Mouse (Mus musculus): ENCODE results near the gene Dusp5. TPM values are rescaled to one million over a fixed set of nuclear protein-coding genes. Genes with fewer than 3 reads are reported as not detected.

The Dusp5 gene
- total RNA-seq, 2 experiments from 2014 or later = 4.1 to 12.8 TPM

DNA sequence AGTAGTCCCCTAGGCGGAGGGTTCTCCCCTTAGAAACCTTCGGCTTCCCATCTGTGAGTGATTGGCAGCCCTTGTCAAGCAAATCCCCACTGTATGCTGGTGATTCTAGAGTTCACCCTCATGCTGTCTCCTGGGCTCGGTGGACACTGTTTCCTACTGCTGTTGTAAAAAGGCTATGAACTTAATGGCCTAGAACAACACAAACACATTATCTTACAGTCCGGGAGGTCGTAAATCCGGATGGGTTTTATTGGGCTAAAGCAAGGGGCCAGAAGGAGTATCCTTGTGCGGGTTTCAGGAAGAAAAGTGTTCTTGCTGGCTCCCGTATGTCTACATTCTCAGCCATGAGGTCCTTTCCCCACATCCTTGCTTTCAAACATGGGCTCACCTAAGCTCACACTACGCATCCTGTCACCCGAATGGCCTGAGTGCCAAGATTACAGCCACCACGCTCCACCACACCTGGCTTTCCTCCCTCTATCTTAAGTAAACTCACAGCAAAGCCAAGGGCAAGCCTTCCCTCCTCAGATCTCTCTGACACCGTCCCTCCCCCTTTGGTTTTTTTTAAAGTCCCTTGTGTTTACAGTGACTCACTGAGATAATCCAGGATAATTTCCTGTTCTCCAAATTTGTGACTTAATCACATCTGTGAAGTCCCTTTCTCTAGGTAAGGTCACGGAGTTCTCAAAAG lies 17.5 kb upstream of the Dusp5 start:
- intact Hi-C loops (cut with DNase I) = no loop called here
- DNase-seq = no peak

DNA sequence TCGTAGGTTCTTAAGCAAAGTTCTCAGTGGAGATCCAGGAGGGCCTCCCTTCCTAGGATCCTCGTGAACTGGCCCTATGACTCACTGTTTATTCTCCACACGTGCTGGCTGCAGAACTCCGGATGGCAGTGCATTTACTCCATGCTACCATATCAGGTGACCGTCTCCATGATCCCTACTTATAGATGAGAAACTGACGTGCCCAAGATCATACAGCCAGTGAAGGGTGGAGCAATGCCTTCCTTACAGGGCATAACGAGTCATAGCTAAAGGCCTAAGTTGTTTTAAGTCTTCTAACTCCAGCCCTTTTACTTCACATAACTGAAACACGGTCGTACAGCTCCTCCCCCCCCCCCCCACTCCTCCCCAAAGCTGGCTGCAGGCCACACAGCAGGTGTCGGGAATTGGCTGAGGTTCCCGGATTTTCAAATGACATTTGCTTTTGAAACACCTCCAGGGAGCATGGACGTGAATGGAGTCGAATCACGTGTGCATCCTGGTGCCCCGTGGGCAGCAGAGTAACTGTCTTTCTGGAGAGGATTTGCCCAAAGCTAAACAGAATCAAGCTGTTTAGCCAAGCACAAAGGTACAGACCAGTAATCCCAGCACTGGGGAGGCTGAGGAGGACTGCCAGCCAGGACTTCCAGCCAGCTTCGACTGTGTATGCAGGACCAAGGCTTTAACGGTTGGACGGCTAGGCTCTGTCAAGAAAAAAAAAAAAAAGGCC lies 11.4 kb upstream of the Dusp5 start:
- no peak for DNase-seq
- intact Hi-C loops (cut with DNase I) = no loop called here

GRCm38 (mm10) chr19:53519549-53519948 lies 9.4 kb upstream of the Dusp5 start:
- intact Hi-C loops (cut with DNase I) = no loop called here
- no peak for DNase-seq

DNA sequence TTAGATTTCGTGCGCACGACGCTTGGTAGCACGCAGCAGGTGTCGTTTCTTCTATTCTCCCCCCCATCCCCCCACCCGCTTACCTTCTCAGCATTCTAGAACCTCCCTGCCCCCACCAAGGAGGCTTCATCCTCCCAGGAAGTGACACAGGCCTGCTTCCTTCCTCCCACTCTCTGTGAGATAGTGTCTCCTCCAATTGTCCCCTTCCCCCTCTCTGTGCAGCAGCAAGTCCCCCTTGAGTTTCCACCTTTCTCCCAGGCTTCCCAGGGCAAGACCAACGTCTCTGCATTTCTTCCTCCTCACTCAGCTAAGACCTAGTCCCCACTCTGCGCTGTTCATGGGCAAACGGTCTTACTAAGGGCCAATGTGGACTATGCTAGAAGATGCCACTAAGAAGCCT lies 8.9 kb upstream of the Dusp5 start:
- intact Hi-C loops (cut with DNase I) = no loop called here
- DNase-seq = no peak

DNA sequence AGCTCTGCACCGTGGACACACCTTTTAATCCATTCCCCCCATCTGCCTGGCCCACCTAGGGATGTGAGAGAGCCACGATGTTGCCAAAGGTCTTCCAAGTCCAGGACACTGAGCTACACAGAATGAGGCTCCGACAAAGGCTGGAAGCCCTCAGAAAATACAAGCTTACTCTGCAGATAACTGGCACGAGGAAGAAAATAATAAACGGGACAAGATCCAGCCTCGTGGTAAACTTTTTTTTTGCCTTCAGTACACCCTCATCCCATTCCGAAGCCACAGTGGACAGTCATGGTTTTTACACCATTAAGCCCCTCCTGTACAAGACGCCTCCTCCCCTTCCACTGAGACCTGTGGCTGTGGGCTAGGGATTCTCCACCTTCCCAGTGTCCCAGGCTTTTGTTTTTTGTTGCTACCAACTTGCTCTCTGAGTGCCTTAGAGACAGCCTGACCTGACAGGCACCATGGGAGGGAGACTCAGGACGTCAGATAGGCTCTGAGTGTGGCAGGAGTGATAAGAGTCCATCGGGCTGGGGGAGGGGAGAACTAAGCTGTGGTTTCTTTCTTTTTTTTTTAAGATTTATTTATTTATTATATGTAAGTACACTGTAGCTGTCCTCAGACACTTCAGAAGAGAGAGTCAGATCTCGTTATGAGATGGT lies 7.6 kb upstream of the Dusp5 start:
- intact Hi-C loops (cut with DNase I) = no loop called here
- DNase-seq = no peak

DNA sequence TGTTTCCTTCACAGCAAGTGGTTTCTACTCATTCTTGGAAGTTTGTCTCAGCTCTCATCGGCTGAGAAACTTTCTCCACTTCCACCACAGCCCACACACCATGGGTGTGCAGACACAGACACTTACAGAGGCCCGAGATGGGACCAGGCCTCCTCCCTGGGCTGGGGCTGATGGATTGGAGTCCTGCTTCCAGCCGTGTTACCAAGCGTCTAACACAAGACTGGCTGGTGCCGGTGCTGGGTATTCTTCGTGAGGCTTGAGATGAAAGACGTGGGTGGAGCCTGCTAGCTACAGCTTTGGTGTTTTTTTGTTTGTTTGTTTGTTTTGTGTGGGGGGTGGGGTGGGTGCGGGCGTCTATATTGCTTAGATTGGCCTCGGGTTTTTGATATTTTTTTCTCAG lies 1.4 kb upstream of the Dusp5 start:
- intact Hi-C loops (cut with DNase I) = no loop called here
- no peak for DNase-seq

- DNase-seq = no peak
- intact Hi-C loops (cut with DNase I) = loop anchor here (2.0 kb wide), 2 partner anchors 21 to 51 kb away; no protein-coding TSS in a partner anchor
Measured at GRCm38 (mm10) chr19:53528131-53528621, 733 bp upstream of the Dusp5 start.

- no peak for DNase-seq
- intact Hi-C loops (cut with DNase I) = loop anchor here (2.0 kb wide), 2 partner anchors 23 to 49 kb away; no protein-coding TSS in a partner anchor
Measured at GRCm38 (mm10) chr19:53529455-53529704, 471 bp downstream of the Dusp5 start.

- intact Hi-C loops (cut with DNase I) = loop anchor here (2.0 to 5.0 kb wide), 3 partner anchors 23 to 108 kb away; no protein-coding TSS in a partner anchor
Measured at GRCm38 (mm10) chr19:53529705-53530562, 1.0 kb downstream of the Dusp5 start.

GRCm38 (mm10) chr19:53531416-53531815 lies 2.5 kb downstream of the Dusp5 start:
- intact Hi-C loops (cut with DNase I) = loop anchor here (5.0 kb wide), 1 partner anchor 109 kb away; no protein-coding TSS in a partner anchor
- DNase-seq = no peak

More at GRCm38 (mm10) chr19:53529705-53530562, 1.0 kb downstream of the Dusp5 start:
- peak in 1 of 2 experiments; percentile 33 for DNase-seq

DNA sequence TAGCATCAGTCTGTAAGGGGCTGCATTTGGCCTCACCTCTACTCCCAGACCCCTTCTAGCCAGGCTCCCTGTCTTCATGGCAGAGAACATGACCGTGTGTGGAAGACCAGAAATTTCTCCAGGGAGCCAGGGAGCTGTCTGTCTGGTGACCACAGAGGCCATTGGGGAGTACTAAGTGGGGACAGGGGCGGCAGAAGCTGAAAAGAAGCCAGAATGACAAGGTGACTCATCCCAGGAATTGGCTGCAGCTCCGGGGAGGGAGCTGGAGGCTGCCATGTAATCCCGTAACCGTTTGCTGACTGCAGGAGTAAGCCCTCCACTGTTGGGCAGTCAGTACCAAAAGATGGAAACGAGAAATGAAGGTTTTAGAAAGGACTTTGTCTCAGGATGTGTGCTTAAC lies 3.1 kb downstream of the Dusp5 start:
- intact Hi-C loops (cut with DNase I) = loop anchor here (5.0 kb wide), 1 partner anchor 110 kb away; no protein-coding TSS in a partner anchor
- DNase-seq = peak in 1 of 2 experiments; percentile 33

DNA sequence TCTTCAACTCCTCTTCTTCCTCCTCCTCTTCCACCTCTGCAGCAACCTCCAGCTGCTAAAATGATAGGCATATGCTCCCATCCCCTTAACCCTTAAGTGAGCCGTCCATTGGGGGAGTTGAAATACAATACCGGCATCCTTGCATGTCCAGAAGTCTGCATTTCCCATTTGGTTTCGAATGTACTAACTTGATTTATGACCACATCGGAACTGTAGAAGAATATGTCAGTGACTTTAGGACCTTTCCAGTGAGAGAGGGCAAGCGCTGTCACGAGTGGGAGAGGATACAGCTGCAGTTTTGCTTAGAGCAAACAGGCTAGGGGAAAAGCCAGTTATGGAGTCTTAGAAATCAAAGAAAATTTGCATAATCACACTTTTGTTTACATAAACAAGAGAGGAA lies 3.8 kb downstream of the Dusp5 start:
- intact Hi-C loops (cut with DNase I) = loop anchor here (5.0 kb wide), 1 partner anchor 110 kb away; no protein-coding TSS in a partner anchor

GRCm38 (mm10) chr19:53533236-53533635 lies 4.3 kb downstream of the Dusp5 start:
- no peak for DNase-seq
- intact Hi-C loops (cut with DNase I) = loop anchor here (5.0 kb wide), 1 partner anchor 111 kb away; no protein-coding TSS in a partner anchor

More for the DNA sequence above, 3.8 kb downstream of the Dusp5 start:
- DNase-seq = no peak

DNA sequence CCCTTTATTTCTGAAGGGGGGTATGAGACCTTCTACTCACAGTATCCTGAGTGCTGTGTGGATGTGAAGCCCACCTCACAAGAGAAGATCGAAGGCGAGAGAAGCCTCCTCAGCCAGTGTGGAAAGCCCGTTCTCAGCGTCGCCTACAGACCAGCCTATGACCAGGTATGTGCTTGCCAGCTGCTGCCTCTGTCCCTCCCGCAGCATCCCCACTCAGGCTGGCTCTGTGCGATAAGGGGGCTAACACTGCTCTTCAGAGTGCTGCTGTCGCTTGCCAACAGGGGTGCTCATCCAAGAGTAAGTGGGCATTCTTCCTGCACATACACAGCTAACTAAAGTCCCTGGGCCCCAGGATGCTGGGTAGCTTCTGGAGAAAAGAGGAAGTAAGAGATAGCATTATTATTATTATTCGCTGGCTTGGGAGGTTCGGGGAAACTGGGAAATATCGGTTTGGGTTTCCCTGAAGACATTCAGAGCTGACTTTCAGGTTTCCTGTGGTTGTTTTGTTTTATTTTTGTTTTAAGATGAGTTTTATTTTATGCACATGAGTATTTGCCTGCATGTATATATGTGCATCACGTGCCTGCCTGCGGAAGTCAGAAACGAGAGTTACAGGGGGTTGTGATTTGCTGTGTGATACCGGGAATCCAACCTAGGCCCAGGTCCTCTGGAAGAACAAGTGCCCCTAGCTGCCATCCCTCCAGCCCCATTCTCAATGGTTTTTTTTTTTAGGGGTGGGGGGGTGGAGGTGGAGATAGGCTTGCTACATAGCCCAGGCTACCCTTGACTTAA lies 5.1 kb downstream of the Dusp5 start:
- intact Hi-C loops (cut with DNase I) = loop anchor here (5.0 kb wide), 1 partner anchor 112 kb away; no protein-coding TSS in a partner anchor
- DNase-seq = no peak

DNA sequence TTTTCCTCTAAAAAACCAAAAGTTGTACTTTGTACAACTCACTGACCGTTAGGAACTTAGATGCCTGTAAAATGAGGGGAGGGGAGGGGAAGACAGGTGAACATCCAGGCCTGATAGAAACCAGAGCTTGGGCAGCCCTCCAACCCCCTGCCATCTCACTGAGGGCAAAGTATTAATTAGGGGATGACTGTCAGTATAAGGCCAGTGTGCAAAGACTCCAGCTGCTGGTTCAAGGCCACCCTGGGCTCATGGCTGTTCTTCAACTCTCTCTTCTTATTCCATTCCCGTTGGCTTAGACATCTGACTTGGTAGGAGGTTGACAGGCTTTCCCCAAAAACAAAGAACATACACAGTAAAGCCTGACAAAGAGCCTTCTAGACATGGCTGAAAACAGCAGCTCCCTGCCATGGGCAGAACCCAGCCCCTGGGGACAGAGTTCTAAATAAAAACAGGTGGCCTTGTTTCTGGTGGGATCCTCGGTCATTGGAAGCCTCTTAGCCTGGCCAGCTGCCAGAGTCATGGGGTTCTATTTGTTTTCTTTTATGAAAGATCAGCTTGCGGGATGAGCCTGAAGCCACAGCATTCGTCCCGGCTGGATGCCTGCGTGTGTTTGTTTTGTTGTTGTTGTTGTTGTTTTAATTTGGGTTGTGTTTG lies 6.0 kb downstream of the Dusp5 start:
- intact Hi-C loops (cut with DNase I) = loop anchor here (5.0 kb wide), 1 partner anchor 113 kb away; no protein-coding TSS in a partner anchor
- DNase-seq = no peak

DNA sequence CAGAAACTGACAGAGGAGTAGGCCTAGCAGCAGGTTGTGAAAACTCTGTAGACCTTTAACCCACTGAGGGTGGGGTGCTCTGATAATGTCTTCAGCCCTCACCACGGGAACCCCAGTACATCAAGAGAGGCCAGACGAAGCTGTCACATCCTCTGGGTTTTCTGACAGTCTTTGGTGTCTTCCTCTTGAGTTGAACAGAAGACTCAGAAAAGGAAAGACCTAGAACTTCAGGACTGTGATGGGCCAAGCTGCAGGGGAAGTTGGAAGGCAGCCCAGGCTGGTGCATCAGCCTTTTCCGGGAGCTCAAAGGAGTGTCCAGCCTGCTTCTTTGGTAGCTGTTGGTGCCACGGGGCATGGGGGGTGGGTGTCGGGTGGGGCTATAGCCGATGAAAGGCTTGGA lies 6.5 kb downstream of the Dusp5 start:
- intact Hi-C loops (cut with DNase I) = no loop called here
- DNase-seq = no peak

GRCm38 (mm10) chr19:53536251-53536650 lies 7.3 kb downstream of the Dusp5 start:
- DNase-seq = no peak
- intact Hi-C loops (cut with DNase I) = no loop called here

GRCm38 (mm10) chr19:53536731-53537666 lies 8.1 kb downstream of the Dusp5 start:
- DNase-seq = no peak
- intact Hi-C loops (cut with DNase I) = no loop called here

Data from heart, postnatal 36 days (tissue).